Mouse (Mus musculus) MEL (cell line): ENCODE data around the gene Unc119b. TPM values are rescaled to one million over a fixed set of nuclear protein-coding genes. Genes with fewer than 3 reads are reported as not detected.

Experiments
- DNase-seq: peaks from one replicate; pipeline ENCODE4 v3.0.0; 2011; ENCODE audit warnings: low read depth, low spot score
- H3K27ac ChIP-seq: 2 replicates; pipeline ENCODE4 v1.5.1; 2012; ENCODE audit warnings: low read depth, mild to moderate bottlenecking, control low read depth, low read length, moderate library complexity; ENCODE audit not compliant: control insufficient read depth
- H3K27me3 ChIP-seq, 2 experiments: fragments of 150-350 bp in 1 of 2; sonication (generic) in 1 of 2; 2 replicates each; pipeline ENCODE4 v1.6.1; 2012; ENCODE audit warnings: low read length in 2 of 2, mild to moderate bottlenecking in 2 of 2, improper control_type of control experiment in 1 of 2, moderate library complexity in 1 of 2; ENCODE audit not compliant: insufficient read depth in 2 of 2, control insufficient read depth in 1 of 2
- H3K36me3 ChIP-seq, 2 experiments: 2 replicates each; pipeline ENCODE4 v1.6.1; 2012 to 2014; ENCODE audit warnings: low read length in 2 of 2, improper control_type of control experiment in 1 of 2, inconsistent platforms in 1 of 2, mild to moderate bottlenecking in 1 of 2; ENCODE audit not compliant: insufficient read depth in 2 of 2, control insufficient read depth in 1 of 2
- H3K4me1 ChIP-seq, 2 experiments: fragments of 150-350 bp in 1 of 2; sonication (generic) in 1 of 2; 2 replicates each; pipeline ENCODE4 v1.6.1; 2012; ENCODE audit warnings: low read length in 2 of 2, improper control_type of control experiment in 1 of 2, mild to moderate bottlenecking in 1 of 2; ENCODE audit not compliant: insufficient read depth in 2 of 2, control insufficient read depth in 1 of 2
- H3K4me3 ChIP-seq, 2 experiments: fragments of 150-350 bp in 1 of 2; sonication (generic) in 1 of 2; 2 replicates each; pipeline ENCODE4 v1.5.1; 2012; ENCODE audit warnings: low read depth in 2 of 2, low read length in 2 of 2, mild to moderate bottlenecking in 2 of 2, moderate library complexity in 2 of 2, control low read depth in 1 of 2, improper control_type of control experiment in 1 of 2; ENCODE audit not compliant: control insufficient read depth in 1 of 2, insufficient read depth in 1 of 2
- H3K79me2 ChIP-seq: 2 replicates; pipeline ENCODE4 v1.6.1; 2012; ENCODE audit warnings: mild to moderate bottlenecking, low read length, moderate library complexity; ENCODE audit not compliant: control insufficient read depth, poor library complexity, insufficient read depth
- H3K9ac ChIP-seq: 2 replicates; pipeline ENCODE4 v1.6.1; 2012; ENCODE audit warnings: low read depth, mild to moderate bottlenecking, control low read depth, low read length, moderate library complexity; ENCODE audit not compliant: control insufficient read depth, poor library complexity, severe bottlenecking
- H3K9me3 ChIP-seq: fragments of 150-350 bp; sonication (generic); replicated peaks from 2 replicates; pipeline ENCODE4 v1.6.1; 2012; ENCODE audit warnings: mild to moderate bottlenecking, low read length, improper control_type of control experiment, moderate library complexity; ENCODE audit not compliant: insufficient read depth
- BHLHE40 ChIP-seq: IDR thresholded peaks from 2 replicates; pipeline ENCODE4 v1.6.1; 2012; ENCODE audit warnings: low read depth, mild to moderate bottlenecking, inconsistent platforms, low read length, improper control_type of control experiment, borderline replicate concordance
- CHD1 ChIP-seq: IDR thresholded peaks from 2 replicates; pipeline ENCODE4 v1.6.1; 2012; ENCODE audit warnings: low read depth, mild to moderate bottlenecking, inconsistent platforms, low read length, improper control_type of control experiment
- CHD2 ChIP-seq: IDR thresholded peaks from 2 replicates; pipeline ENCODE4 v1.6.1; 2011; ENCODE audit warnings: low read length, improper control_type of control experiment
- CTCF ChIP-seq, 3 experiments: IDR thresholded peaks in 2 of 3; conservative IDR thresholded peaks in 1 of 3; 2 replicates each; pipeline ENCODE4 v1.5.1; 2011 to 2012; ENCODE audit warnings: low read length in 3 of 3, low read depth in 2 of 3, mild to moderate bottlenecking in 2 of 3, improper control_type of control experiment in 1 of 3, inconsistent platforms in 1 of 3, mixed read lengths in 1 of 3, moderate library complexity in 1 of 3; ENCODE audit not compliant: control insufficient read depth in 1 of 3, insufficient read depth in 1 of 3, poor library complexity in 1 of 3, severe bottlenecking in 1 of 3
- E2F4 ChIP-seq: IDR thresholded peaks from 2 replicates; pipeline ENCODE4 v1.6.1; 2011; ENCODE audit warnings: low read depth, low read length, improper control_type of control experiment, borderline replicate concordance
- ELF1 ChIP-seq: IDR thresholded peaks from 2 replicates; pipeline ENCODE4 v1.6.1; 2014; ENCODE audit warnings: low read depth, mild to moderate bottlenecking, inconsistent platforms, low read length, improper control_type of control experiment, moderate library complexity
- EP300 ChIP-seq, 2 experiments: IDR thresholded peaks; 2 replicates each; pipeline ENCODE4 v1.6.1; 2011; ENCODE audit warnings: improper control_type of control experiment in 2 of 2, low read length in 2 of 2, low read depth in 1 of 2, mild to moderate bottlenecking in 1 of 2
- ETS1 ChIP-seq: IDR thresholded peaks from 2 replicates; pipeline ENCODE4 v1.6.1; 2012; ENCODE audit warnings: low read depth, mild to moderate bottlenecking, inconsistent platforms, low read length, improper control_type of control experiment, moderate library complexity
- GABPA ChIP-seq: IDR thresholded peaks from 2 replicates; pipeline ENCODE4 v1.6.1; 2012; ENCODE audit warnings: low read depth, mild to moderate bottlenecking, inconsistent platforms, low read length, improper control_type of control experiment, moderate library complexity
- GATA1 ChIP-seq: IDR thresholded peaks from 2 replicates; pipeline ENCODE4 v1.6.1; 2011; ENCODE audit warnings: low read depth, low read length, improper control_type of control experiment
- HCFC1 ChIP-seq: IDR thresholded peaks from 2 replicates; pipeline ENCODE4 v1.6.1; 2012; ENCODE audit warnings: low read depth, mild to moderate bottlenecking, inconsistent platforms, low read length, improper control_type of control experiment, moderate library complexity
- JUND ChIP-seq: IDR thresholded peaks from 2 replicates; pipeline ENCODE4 v1.6.1; 2011; ENCODE audit warnings: low read depth, mild to moderate bottlenecking, improper control_type of control experiment, low read length
- KAT2A ChIP-seq: conservative IDR thresholded peaks from 2 replicates; pipeline ENCODE4 v1.6.1; 2012; ENCODE audit warnings: low read depth, low read length, improper control_type of control experiment, inconsistent platforms
- MAFK ChIP-seq: IDR thresholded peaks from 2 replicates; pipeline ENCODE4 v1.6.1; 2011; ENCODE audit warnings: low read depth, mild to moderate bottlenecking, low read length, improper control_type of control experiment, borderline replicate concordance
- MAX ChIP-seq: IDR thresholded peaks from 2 replicates; pipeline ENCODE4 v1.6.1; 2011; ENCODE audit warnings: low read length, improper control_type of control experiment
- MAZ ChIP-seq: IDR thresholded peaks from 2 replicates; pipeline ENCODE4 v1.6.1; 2012; ENCODE audit warnings: low read depth, mild to moderate bottlenecking, inconsistent platforms, low read length, improper control_type of control experiment
- MEF2A ChIP-seq: IDR thresholded peaks from 2 replicates; pipeline ENCODE4 v1.6.1; 2014; ENCODE audit warnings: low read depth, mild to moderate bottlenecking, inconsistent platforms, low read length, improper control_type of control experiment; ENCODE audit not compliant: poor library complexity, insufficient replicate concordance, severe bottlenecking; ENCODE audit errors: extremely low read depth
- MXI1 ChIP-seq: IDR thresholded peaks from 2 replicates; pipeline ENCODE4 v1.6.1; 2011; ENCODE audit warnings: mild to moderate bottlenecking, low read depth, low read length, improper control_type of control experiment
- MYB ChIP-seq: IDR thresholded peaks from 2 replicates; pipeline ENCODE4 v1.6.1; 2011; ENCODE audit warnings: mild to moderate bottlenecking, low read depth, low read length, improper control_type of control experiment
- NELFE ChIP-seq: IDR thresholded peaks from 2 replicates; pipeline ENCODE4 v1.6.1; 2011; ENCODE audit warnings: low read depth, low read length, improper control_type of control experiment
- NRF1 ChIP-seq: IDR thresholded peaks from 2 replicates; pipeline ENCODE4 v1.6.1; 2014; ENCODE audit warnings: low read depth, mild to moderate bottlenecking, inconsistent platforms, low read length, improper control_type of control experiment, moderate library complexity; ENCODE audit not compliant: poor library complexity, insufficient read depth, severe bottlenecking
- POLR2A ChIP-seq, 2 experiments: IDR thresholded peaks; 2 replicates each; pipeline ENCODE4 v1.6.1; 2011 to 2012; ENCODE audit warnings: low read length in 2 of 2, mild to moderate bottlenecking in 2 of 2, control low read depth in 1 of 2, improper control_type of control experiment in 1 of 2, low read depth in 1 of 2, moderate library complexity in 1 of 2; ENCODE audit not compliant: control insufficient read depth in 1 of 2, insufficient read depth in 1 of 2, poor library complexity in 1 of 2
- POLR2AphosphoS5 ChIP-seq: IDR thresholded peaks from 2 replicates; pipeline ENCODE4 v1.6.1; 2012; ENCODE audit warnings: low read depth, borderline replicate concordance, mild to moderate bottlenecking, inconsistent platforms, low read length, moderate library complexity, mixed read lengths
- RAD21 ChIP-seq: IDR thresholded peaks from 2 replicates; pipeline ENCODE4 v1.6.1; 2011; ENCODE audit warnings: mild to moderate bottlenecking, low read depth, low read length, improper control_type of control experiment
- RCOR1 ChIP-seq: IDR thresholded peaks from 2 replicates; pipeline ENCODE4 v1.6.1; 2012; ENCODE audit warnings: low read depth, mild to moderate bottlenecking, inconsistent platforms, low read length, improper control_type of control experiment
- SIN3A ChIP-seq: IDR thresholded peaks from 2 replicates; pipeline ENCODE4 v1.6.1; 2012; ENCODE audit warnings: low read length, improper control_type of control experiment, inconsistent platforms
- SMC3 ChIP-seq: IDR thresholded peaks from 2 replicates; pipeline ENCODE4 v1.6.1; 2011; ENCODE audit warnings: low read depth, low read length, improper control_type of control experiment
- TAL1 ChIP-seq: IDR thresholded peaks from 2 replicates; pipeline ENCODE4 v1.6.1; 2012; ENCODE audit warnings: mild to moderate bottlenecking, inconsistent platforms, low read length, moderate library complexity, mixed read lengths
- TBP ChIP-seq: IDR thresholded peaks from 2 replicates; pipeline ENCODE4 v1.8.0; 2011; ENCODE audit warnings: low read depth, low read length, improper control_type of control experiment
- TCF12 ChIP-seq: IDR thresholded peaks from 2 replicates; pipeline ENCODE4 v1.6.1; 2014; ENCODE audit warnings: low read depth, mild to moderate bottlenecking, inconsistent platforms, low read length, improper control_type of control experiment, moderate library complexity
- UBTF ChIP-seq: IDR thresholded peaks from 2 replicates; pipeline ENCODE4 v1.6.1; 2012; ENCODE audit warnings: low read depth, mild to moderate bottlenecking, inconsistent platforms, low read length, improper control_type of control experiment, moderate library complexity, borderline replicate concordance; ENCODE audit not compliant: insufficient read depth
- USF1 ChIP-seq: IDR thresholded peaks from 2 replicates; pipeline ENCODE4 v1.6.1; 2014; ENCODE audit warnings: low read depth, mild to moderate bottlenecking, inconsistent platforms, low read length, improper control_type of control experiment, moderate library complexity
- USF2 ChIP-seq, 2 experiments: IDR thresholded peaks; 2 replicates each; pipeline ENCODE4 v1.6.1; 2011 to 2012; ENCODE audit warnings: improper control_type of control experiment in 2 of 2, low read length in 2 of 2, borderline replicate concordance in 1 of 2, inconsistent platforms in 1 of 2, low read depth in 1 of 2, mild to moderate bottlenecking in 1 of 2; ENCODE audit not compliant: insufficient read depth in 1 of 2
- ZC3H11A ChIP-seq: IDR thresholded peaks from 2 replicates; pipeline ENCODE4 v1.6.1; 2012; ENCODE audit warnings: low read depth, mild to moderate bottlenecking, inconsistent platforms, low read length, improper control_type of control experiment
- ZKSCAN1 ChIP-seq: IDR thresholded peaks from 2 replicates; pipeline ENCODE4 v1.6.1; 2012; ENCODE audit warnings: low read depth, mild to moderate bottlenecking, inconsistent platforms, low read length, improper control_type of control experiment, moderate library complexity
- ZMIZ1 ChIP-seq: IDR thresholded peaks from 2 replicates; pipeline ENCODE4 v1.6.1; 2012; ENCODE audit warnings: low read depth, mild to moderate bottlenecking, inconsistent platforms, low read length, improper control_type of control experiment, moderate library complexity
- ZNF384 ChIP-seq: IDR thresholded peaks from 2 replicates; pipeline ENCODE4 v1.6.1; 2012; ENCODE audit warnings: low read depth, mild to moderate bottlenecking, inconsistent platforms, low read length, improper control_type of control experiment
- polyA plus RNA-seq, 2 experiments: library from polyadenylated mRNA; stranded (reverse) in 1 of 2; unstranded in 1 of 2; fragments of >175 nt in 1 of 2; fragments of >200 nt in 1 of 2; gene quantifications; 2 replicates each; pipeline versions ENCODE4 v1.2.1 to v1.2.4; 2012; ENCODE audit warnings: low replicate concordance in 2 of 2, low read depth in 1 of 2; ENCODE audit not compliant: insufficient read length in 2 of 2, insufficient read depth in 1 of 2, missing spikeins in 1 of 2
- total RNA-seq: library from RNA; depleted of rRNA; stranded (reverse); fragments of 300-350 nt; gene quantifications from 2 replicates; pipeline ENCODE4 v1.2.3, GENCODE M21; 2012

The Unc119b gene
- total and polyA plus RNA-seq, 3 experiments = 18.6 to 25.7 TPM; not detected in 1

- Histone ChIP-seq H3K36me3 (peaks cover 3 to 33% of the 10 kb centered on the region in 2 experiments), H3K27me3 (no peaks in the 10 kb centered on the region), H3K79me2 (peaks cover 67% of the 10 kb centered on the region), H3K9me3 (no peaks in the 10 kb centered on the region), H3K4me1 (peaks cover 7 to 29% of the 10 kb centered on the region in 2 experiments), H3K9ac (peak overlapping the region; percentile 92), H3K27ac (peak overlapping the region; percentile 73), H3K4me3 (peak overlapping the region; percentile 79 to 87)
- peak; percentile 94 for DNase-seq
- TF ChIP-seq CHD1 (no peak), SMC3 (no peak), ELF1 (no peak), UBTF (no peak), POLR2A (IDR thresholded peaks at IDR 0.05; ENCODE audit: control insufficient read depth in 1 of 2, insufficient read depth in 1 of 2, low read depth in 1 of 2, low read length in 2 of 2, poor library complexity in 1 of 2) (peak in 1 of 2 experiments; percentile 64; a peak in 2 of 4 replicates), ZC3H11A (no peak), POLR2AphosphoS5 (no peak), RAD21 (no peak), USF2 (IDR thresholded peaks at IDR 0.05; ENCODE audit: borderline replicate concordance in 1 of 2, insufficient read depth in 1 of 2, low read depth in 1 of 2, low read length in 2 of 2) (no peak), E2F4 (no peak), TBP (peak; percentile 67; the same call in 1 of the 2 replicates), GABPA (peak; percentile 65), MAZ (0 out of 2 replicates have a peak, but pooled peaks have one; percentile 21), GATA1 (peak; percentile 73), MXI1 (peak; percentile 64; the same call in 1 of the 2 replicates), ZMIZ1 (no peak), TAL1 (peak; percentile 81), KAT2A (no peak), ETS1 (peak; percentile 96), TCF12 (peak; percentile 78), JUND (no peak), CTCF (IDR thresholded peaks at IDR 0.05 in 2 of 3, conservative IDR thresholded peaks at IDR 0.05 in 1 of 3; ENCODE audit: control insufficient read depth in 1 of 3, insufficient read depth in 1 of 3, low read depth in 2 of 3, low read length in 3 of 3, poor library complexity in 1 of 3, severe bottlenecking in 1 of 3) (no peak), ZKSCAN1 (no peak), ZNF384 (no peak), BHLHE40 (0 out of 2 replicates have a peak, but pooled peaks have one; percentile 20), SIN3A (peak; percentile 84), MEF2A (no peak), NRF1 (no peak), RCOR1 (0 out of 2 replicates have a peak, but pooled peaks have one; percentile 39), MAFK (peak; percentile 93), CHD2 (no peak), EP300 (IDR thresholded peaks at IDR 0.05; ENCODE audit: low read depth in 1 of 2, low read length in 2 of 2) (peak; percentile 85 to 88), HCFC1 (peak; percentile 44; the same call in 1 of the 2 replicates), MAX (peak; percentile 57; the same call in 1 of the 2 replicates), USF1 (no peak), NELFE (no peak), MYB (peak; percentile 53)
These were observed 21.1 kb upstream of the Unc119b start for GRCm38 (mm10) chr5:115155831-115156230.
